Mouse (Mus musculus) liver, embryonic 14.5 days (tissue): ENCODE data around the gene Vwa5b1.

Experiments
- CTCF ChIP-seq: IDR thresholded peaks from 2 replicates; pipeline ENCODE4 v1.5.1; 2016; ENCODE audit warnings: antibody characterized with exemption, low read depth, control low read depth
- EP300 ChIP-seq: IDR thresholded peaks from 2 replicates; pipeline ENCODE4 v1.6.1; 2016; ENCODE audit warnings: antibody characterized with exemption, low read depth

GRCm38 (mm10) chr4:138547556-138547955, 88.1 kb downstream of the Vwa5b1 start:
- TF ChIP-seq CTCF (no peak), EP300 (no peak)
